Mouse (Mus musculus) induced T-regulatory cell, adult 2 months (primary cell): ENCODE measurements around the gene Elp5.

Source experiments
- DNase-seq: peaks from one replicate; pipeline ENCODE4 v3.0.0-alpha.2; 2012; ENCODE audit warnings: low read depth

Gene Elp5

GRCm38 (mm10) chr11:70015677-70016076, 33.4 kb upstream of the Elp5 start:
- no peak for DNase-seq

GRCm38 (mm10) chr11:70014880-70015558, 32.7 kb upstream of the Elp5 start, which contains the start of gene Acadvl:
Gene Acadvl (minus strand): TSS chr11:70015411.
- DNase-seq: peak; percentile 89

GRCm38 (mm10) chr11:70014051-70014450, 31.7 kb upstream of the Elp5 start:
- no peak for DNase-seq

GRCm38 (mm10) chr11:70013408-70013807, 31.1 kb upstream of the Elp5 start:
- DNase-seq: no peak

GRCm38 (mm10) chr11:70012931-70013330, 30.6 kb upstream of the Elp5 start:
- DNase-seq: no peak

- no peak for DNase-seq
These were observed 28.6 kb upstream of the Elp5 start for GRCm38 (mm10) chr11:70010961-70011360.

GRCm38 (mm10) chr11:70010548-70010947, 28.2 kb upstream of the Elp5 start:
- no peak for DNase-seq

- DNase-seq: no peak
These were observed 27.7 kb upstream of the Elp5 start for GRCm38 (mm10) chr11:70010033-70010432.

GRCm38 (mm10) chr11:70005521-70005920, 23.2 kb upstream of the Elp5 start:
- DNase-seq: peak; percentile 58

- no peak for DNase-seq
These were observed 20.2 kb upstream of the Elp5 start for GRCm38 (mm10) chr11:70002471-70002870.

- DNase-seq: peak; percentile 86
These were observed 19.5 kb upstream of the Elp5 start for GRCm38 (mm10) chr11:70001865-70002264.

- DNase-seq: no peak
These were observed 18.8 kb upstream of the Elp5 start for GRCm38 (mm10) chr11:70001159-70001558.

- peak; percentile 97 for DNase-seq
These were observed 18.1 kb upstream of the Elp5 start, which contains the start of gene Dvl2 for GRCm38 (mm10) chr11:70000396-70000898. Gene Dvl2 (plus strand): TSS chr11:70000595.

GRCm38 (mm10) chr11:69999666-70000065, 17.3 kb upstream of the Elp5 start:
- DNase-seq: peak; percentile 77

GRCm38 (mm10) chr11:69998567-69999491, 16.5 kb upstream of the Elp5 start:
- peak; percentile 49 for DNase-seq

GRCm38 (mm10) chr11:69997070-69997509, 14.8 kb upstream of the Elp5 start:
- peak; percentile 92 for DNase-seq

GRCm38 (mm10) chr11:69996161-69997061, 14.1 kb upstream of the Elp5 start:
- peak; percentile 84 for DNase-seq

GRCm38 (mm10) chr11:69995391-69995960, 13.2 kb upstream of the Elp5 start, which contains the start of gene Phf23:
Gene Phf23 (plus strand): TSS chr11:69995777.
- DNase-seq: peak; percentile 99

GRCm38 (mm10) chr11:69994401-69995090, 12.2 kb upstream of the Elp5 start:
- DNase-seq: peak; percentile 38

GRCm38 (mm10) chr11:69992932-69993331, 10.6 kb upstream of the Elp5 start:
- no peak for DNase-seq

GRCm38 (mm10) chr11:69992396-69992795, 10.1 kb upstream of the Elp5 start:
- no peak for DNase-seq
